Mouse (Mus musculus) ES-E14 (cell line): ENCODE measurements around the gene Gm9195.

ENCODE experiments used
- HCFC1 ChIP-seq: IDR thresholded peaks from 2 replicates; pipeline ENCODE4 v1.6.1; 2012; ENCODE audit warnings: low read length, inconsistent platforms, borderline replicate concordance; ENCODE audit not compliant: insufficient read depth
- MAFK ChIP-seq: IDR thresholded peaks from 2 replicates; pipeline ENCODE4 v1.6.1; 2014; ENCODE audit warnings: mild to moderate bottlenecking, low read depth, low read length, inconsistent platforms; ENCODE audit not compliant: insufficient read depth
- ZC3H11A ChIP-seq: IDR thresholded peaks from 2 replicates; pipeline ENCODE4 v1.6.1; 2012; ENCODE audit warnings: low read depth, mild to moderate bottlenecking, inconsistent platforms, low read length, borderline replicate concordance
- ZNF384 ChIP-seq: IDR thresholded peaks from 2 replicates; pipeline ENCODE4 v1.6.1; 2012; ENCODE audit warnings: low read depth, low read length, inconsistent platforms

- TF ChIP-seq ZNF384 (no peak), HCFC1 (no peak), ZC3H11A (no peak), MAFK (no peak)
These were observed 40.6 kb upstream of the Gm9195 start for GRCm38 (mm10) chr14:72532028-72532917.
